Mouse (Mus musculus) embryo, embryonic 11 days (tissue): Measurements from ENCODE around the gene Tex16.

Source experiments
- DNase-seq: peaks from one replicate; pipeline ENCODE4 v3.0.0-alpha.2; 2015

Tex16 gene

DNA sequence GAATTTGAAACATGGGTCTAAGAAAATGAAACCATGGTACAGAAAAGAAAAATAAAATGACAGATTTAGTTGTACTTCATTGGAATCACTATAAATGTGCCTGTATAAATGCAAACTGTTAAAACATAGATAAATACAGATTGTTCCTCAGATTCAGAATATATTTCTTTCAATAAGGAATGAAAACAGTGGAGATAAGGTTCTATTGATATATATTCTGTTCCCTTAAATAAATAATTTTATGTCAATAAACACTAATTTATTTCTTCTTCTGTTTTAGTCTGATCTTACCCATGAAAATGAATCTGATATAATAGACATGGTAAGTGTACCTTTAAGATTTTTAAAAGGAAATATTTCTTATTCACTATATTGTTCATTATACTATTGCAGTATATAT lies at the start of gene Tex16:
Gene Tex16 (plus strand): TSS at position 301 of the 400 bp plus-strand sequence.
- no peak for DNase-seq

DNA sequence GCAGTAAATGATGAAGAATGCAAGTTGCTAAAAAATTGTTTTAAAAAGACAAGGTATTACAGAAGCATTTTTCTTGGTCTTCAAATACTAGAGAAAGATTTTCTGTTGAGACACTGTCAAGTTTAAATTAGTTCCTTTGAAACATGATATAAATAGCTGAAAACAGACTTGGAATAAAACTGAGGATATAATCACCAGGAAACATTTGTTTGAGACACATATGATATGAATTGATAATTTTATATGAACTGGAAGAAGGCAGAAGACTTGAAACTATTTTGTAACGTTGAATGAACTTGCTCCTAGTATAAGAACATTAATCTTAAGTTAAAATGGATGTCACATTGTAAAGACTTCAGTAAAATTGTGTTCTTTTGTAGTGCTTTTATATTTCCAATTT lies 11.1 kb upstream of the Tex16 start:
- DNase-seq: no peak
